Mouse (Mus musculus): ENCODE measurements around the gene Arhgap9. TPM values are rescaled to one million over a fixed set of nuclear protein-coding genes. Genes with fewer than 3 reads are reported as not detected.
"Not testable (repeated sequence)": the region's sequence is repeated elsewhere in the genome, so short reads cannot be mapped to it uniquely, and the experiment has no call there.

Arhgap9 gene
- total RNA-seq, 2 experiments from 2014 or later: 2.0 to 2.9 TPM

DNA sequence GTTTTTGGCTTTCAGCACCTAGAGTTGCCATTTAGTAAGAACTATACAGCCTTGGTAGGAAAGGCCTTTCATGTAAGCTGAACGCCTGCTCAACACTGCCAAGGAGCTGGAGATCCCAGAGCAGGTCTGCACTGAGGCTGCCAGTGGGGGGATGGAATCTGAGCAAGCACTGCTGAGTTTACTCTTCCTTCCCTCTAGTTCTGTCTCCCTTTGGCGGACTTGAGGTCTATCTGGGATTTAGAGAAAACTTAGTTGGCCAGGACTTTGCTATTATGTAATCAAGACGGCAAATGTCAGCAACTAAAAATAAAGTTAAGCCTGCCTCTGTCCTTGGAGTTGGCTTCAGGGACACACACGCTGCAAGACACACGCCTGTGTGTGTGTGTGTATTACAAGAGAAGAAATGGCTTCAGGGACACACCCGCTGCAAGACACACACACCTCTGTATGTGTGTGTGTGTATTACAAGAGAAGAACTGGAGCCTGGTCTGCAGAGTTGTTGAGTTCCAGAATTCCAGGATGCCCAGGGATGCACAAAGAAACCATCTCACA, 28.7 kb upstream of the Arhgap9 start:
- DNase-seq: no peak

DNA sequence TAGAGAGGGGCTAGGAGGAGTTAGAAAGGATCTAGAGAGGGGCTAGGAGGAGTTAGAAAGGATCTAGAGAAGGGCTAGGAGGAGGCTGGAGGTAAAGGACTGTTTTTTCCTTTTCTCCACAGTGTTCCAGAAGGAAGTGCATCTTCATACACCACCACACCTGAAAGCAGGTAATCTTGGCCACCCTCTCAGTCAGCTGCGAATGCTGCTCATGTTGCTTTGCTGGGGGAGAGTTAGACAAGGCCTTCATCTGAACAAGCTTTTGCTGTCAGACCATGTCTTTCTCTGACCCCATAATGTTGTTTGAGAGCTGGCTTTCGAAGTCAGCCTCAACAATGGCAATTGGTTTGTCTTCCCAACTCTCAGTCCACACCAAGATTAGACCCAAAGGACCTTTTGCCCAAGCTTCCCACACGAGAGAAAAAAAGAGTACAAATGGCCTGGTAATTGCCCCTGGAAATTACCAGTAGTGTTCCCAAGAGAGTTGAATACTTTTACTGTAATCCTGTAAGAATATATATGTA, 28.1 kb upstream of the Arhgap9 start:
- DNase-seq: no peak

DNA sequence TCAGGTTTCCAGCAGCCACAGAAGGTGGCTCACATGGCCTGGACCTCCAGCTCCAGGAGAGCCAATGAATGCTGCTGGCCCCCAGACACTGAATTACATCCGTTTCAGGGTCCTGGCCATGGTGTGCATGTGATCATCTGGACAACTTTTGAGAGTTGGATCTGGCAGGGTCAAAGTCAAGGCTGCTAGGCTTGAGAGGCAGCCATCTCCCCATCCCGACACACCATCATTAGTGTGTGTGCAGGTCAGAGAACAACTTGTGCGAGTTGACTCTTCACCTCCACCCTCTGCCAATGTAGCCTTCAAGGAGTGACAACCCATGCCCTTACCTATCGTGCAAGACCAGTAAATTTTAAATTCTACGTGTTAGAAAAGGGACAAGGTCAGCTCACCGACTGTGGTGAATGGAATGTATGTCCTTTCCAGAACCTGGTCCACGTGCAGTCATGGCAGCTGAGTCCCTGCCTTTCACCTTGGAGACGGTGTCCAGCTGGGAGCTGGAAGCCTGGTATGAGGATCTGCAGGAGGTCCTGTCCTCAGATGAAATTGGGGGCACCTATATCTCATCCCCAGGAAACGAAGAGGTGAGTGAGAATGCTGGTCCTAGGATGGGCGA, 26.8 kb upstream of the Arhgap9 start:
- no peak for DNase-seq

DNA sequence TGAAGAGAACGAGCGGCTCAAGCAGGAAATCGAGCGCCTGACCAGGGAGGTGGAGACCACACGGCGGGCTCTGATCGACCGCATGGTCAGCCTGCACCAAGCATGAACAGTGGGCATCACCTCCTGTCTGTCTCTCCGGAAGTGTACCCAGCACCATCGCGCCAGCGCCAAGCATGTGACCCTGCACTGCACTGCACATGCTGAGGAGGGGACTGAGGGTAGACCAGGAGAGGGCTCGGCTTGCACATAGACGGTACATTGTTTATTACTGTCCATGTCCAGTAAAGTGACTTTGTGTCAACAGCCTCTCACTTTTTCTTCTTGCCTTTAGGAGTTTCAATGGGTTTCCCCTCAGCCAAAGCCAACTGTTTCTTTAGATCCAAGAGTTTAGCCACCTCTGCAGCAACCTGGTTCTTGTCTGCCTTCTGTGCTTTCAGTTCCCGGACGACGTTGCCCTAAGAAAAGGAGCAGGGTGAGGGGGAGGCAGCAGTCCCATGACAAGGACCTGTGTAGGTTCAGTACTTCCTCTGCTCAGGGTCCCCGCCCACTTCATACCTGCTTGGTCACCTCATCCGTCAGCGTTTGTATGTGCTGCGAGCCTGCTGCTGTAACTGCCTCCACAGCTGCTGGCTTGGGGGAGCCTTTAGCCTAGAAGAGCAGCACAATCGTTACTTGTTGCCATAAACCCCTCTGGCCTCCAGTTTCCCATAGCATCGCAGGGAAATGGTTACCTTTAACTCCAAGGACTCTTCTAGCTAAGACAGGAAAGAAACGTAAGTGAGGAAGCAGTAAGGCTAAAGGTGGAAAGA, 25.6 kb upstream of the Arhgap9 start:
- no peak for DNase-seq

DNA sequence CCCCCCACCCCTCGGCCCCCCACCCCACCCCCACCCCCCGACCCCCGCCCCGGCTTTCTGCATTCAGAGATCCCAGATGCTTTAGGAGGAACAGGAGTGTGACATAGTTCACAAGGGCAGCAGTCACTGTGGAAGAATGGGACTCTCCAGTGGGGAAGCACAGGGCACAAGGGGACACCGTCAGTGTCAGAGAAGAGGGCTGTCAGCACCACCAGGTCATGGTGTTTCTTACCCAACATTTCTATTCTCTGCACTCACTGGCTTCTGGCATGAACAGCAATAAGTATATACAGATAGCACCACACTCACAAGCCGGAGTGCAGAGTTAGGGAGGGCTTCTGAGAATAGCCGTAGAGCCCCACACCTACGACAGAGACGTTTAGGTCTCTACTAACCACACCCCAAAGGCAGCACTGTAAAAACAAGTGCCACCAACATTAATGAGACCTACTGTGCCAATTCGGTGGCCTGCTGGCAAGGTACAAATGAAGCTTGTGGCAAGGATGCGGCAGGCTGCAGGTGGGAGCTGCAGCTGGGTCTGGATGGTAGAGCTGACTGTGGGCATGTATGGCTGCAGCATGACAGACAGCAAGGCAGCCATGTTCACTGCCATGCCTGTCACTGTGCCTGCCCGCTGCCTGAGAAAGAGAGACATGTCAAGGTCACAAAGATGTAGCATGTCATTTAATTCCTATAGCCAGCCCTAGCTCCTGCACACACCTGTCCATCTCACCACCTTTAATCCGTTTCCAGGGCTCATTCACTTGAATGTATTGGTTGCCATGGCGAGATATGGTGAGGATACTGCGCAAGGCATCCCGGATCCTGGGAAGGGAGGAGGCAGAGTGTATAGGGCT, 24.5 kb upstream of the Arhgap9 start:
- no peak for DNase-seq

DNA sequence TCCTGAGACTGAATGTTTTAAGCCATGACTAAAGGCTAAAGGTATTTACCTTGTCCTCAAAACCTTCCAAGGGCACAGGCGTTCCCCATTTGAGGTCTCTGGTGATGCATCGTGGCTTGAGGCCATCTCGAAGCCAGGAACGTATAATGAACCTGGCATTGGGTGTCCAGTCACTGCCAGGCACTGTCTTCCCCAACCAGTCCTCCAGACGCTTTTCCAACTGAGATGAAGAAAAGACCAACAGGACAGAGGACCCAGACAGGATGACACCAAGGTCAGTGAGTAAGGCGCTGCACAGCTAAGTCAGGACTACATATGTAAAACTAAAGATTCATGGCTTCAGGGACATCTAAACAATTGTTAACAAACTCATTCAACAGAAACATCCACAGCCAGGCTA, 21.4 kb upstream of the Arhgap9 start:
- no peak for DNase-seq

DNA sequence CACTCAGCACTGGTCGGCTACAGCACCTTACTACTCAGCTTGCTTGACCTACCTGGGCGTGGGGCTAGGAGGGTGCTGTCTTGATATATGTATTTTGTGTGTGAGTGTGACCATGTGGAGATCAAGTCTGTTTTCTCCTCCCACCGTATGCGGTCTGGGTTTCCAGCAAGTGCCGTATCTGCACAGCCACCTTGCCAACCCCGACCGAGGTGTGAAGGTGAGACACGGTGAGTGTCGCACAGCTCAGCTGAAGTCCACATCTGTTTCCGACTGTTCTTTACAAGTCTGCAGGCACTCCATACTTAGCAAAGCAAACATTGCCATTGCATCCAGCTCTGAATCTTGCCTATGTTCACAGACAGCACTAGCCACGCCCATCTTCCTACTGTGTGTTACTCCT, 18.6 kb upstream of the Arhgap9 start:
- DNase-seq: no peak

DNA sequence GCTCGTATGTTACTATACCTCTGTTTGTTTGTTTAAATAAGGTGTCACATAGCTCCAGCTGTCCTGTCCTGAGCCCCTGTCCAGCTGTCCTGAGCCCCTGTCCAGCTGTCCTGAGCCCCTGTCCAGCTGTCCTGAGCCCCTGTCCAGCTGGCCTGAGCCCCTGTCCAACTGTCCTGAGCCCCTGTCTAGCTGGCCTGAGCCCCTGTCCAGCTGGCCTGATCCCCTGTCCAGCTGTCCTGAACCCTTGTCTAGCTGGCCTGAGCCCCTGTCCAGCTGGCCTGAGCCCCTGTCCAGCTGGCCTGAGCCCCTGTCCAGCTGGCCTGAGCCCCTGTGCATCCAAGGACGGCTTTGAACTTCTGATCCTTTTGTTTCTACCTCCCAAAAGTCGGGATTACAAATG, 12.6 kb upstream of the Arhgap9 start:
- DNase-seq: not testable (repeated sequence)

DNA sequence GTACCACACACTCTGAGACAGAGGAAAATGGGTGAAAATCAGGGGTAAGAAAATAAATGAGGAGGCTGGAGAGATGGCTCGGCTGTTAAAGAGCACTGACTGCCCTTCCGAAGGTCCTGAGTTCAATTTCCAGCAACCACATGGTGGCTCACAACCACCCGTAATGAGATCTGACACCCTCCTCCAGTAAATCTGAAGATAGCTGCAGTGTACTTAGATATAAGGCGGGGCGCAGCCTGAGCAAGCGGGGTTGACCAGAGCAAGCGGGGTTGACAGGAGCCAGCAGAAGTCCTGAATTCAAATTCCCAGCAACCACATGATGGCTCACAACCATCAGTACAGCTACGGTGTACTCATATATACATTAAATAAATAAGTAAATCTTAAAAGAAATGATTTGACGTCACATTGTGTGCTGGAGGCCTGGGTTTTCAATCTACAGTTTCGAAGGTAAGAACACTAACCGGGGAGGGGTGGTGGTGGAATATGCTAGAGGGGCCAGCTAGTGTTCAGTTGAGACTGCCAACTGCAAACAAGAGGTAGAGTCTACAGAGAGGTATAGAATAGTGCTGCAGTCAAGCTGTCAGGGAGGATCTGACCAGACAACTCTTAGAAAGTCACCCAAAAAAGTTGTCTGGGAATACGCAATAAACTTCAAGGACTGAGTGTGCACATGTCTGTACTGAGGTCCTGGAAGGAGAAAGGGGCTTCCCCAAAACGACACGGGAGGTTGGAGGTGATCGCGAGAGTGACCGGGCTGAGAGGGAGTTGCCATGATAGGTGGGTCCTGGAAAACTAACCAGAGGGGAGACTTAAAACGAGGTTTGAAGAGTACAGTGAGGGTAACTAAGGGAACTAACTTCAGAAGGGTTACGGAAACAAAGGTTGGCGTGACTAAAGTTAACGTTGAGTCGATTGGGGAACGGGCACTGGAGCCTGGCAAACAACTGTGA, 11.0 kb upstream of the Arhgap9 start:
- DNase-seq: peak; percentile 55

DNA sequence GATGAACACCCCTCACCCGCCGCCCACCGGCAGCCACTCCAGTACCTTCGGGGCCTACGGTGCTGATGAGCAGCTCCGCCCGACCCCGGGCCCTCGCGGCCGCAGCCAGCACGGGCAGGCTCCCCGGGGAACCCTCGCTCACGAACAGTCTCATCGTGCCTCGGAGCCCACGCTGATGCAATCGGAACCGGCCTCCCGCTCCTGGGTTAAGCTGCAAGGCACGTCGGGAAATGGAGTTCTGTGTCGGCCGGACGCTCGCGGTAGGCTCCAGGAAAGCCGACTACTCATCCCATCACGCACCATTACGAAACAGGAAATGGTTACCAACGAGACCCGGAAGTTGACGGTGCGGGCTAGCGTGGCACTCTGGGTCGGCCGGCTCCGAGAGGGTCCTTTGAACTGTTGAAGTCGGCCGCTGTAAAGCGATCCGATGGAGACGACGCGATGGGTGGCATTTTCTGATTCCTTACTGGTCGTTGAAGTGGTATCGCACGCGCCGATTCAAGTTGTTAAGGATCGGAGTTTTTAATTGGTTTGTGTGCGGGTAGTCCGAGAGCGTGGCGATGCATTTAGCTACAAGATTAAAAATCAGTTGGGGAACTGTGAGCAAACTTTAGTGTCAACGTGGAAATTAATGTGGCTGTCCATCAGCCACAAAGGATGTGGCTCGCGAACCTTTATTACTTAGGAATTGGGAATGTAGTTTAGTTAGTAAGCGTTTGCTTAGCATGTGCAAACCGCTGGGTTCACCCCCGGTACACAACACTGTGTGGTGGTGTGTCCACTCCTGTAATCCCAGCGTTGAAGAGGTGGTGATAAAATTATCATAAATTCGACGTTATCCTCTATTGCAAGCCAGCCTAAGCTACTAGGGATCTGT, 10.0 kb upstream of the Arhgap9 start, which contains the start of gene Mars:
Mars (minus strand) TSS at position 311 of the 880 bp plus-strand sequence.
- peak; percentile 94 for DNase-seq

DNA sequence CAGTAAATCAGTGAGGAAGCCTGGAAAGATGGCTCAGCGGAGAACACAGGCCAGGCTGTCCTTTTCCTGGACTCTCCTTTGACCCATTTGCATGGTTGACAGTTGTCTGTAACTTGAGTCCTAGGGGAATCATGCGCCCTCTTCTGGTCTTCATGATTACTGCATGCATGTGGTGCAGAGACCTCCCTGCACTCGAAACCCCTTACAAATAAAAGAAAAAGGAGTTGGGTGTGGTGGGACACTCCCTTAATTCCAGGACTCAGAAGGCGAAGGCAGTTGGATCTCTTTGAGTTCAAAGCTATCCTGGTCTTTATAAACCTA, 9.4 kb upstream of the Arhgap9 start:
- DNase-seq: peak; percentile 89

DNA sequence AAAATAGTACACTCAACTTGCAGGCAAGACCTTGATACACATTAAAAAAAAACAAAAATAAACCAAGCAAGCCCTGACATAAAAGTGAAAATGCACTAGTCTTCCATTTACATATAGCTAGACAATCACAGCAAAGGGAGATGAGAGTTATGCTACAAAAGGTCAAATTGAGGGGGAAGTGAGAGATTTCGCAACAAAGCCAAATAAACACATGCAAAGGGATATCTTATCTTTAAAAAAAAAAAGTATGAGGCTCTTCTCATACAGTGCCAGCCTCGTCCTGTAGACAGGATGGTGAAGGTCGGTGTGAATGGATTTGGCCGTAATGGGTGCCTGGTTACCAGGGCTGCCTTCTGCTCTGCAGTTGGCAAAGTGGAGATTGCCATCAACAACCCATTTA, 8.9 kb upstream of the Arhgap9 start:
- no peak for DNase-seq

DNA sequence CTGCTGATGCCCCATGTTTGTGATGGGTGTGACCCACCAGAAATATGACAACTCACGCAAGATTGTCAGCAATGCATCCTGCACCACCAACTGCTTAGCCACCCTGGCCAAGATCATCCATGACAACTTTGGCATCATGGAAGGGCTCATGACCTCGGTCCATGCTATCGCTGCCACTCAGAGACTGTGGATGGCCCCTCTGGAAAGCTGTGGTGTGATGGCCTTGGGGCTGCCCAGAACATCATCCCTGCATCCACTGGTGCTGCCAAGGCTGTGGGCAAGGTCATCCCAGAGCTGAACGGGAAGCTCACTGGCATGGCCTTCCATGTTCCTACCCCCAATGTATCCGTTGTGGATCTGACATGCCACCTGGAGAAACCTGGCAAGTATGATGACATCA, 8.2 kb upstream of the Arhgap9 start:
- not testable (repeated sequence) for DNase-seq

DNA sequence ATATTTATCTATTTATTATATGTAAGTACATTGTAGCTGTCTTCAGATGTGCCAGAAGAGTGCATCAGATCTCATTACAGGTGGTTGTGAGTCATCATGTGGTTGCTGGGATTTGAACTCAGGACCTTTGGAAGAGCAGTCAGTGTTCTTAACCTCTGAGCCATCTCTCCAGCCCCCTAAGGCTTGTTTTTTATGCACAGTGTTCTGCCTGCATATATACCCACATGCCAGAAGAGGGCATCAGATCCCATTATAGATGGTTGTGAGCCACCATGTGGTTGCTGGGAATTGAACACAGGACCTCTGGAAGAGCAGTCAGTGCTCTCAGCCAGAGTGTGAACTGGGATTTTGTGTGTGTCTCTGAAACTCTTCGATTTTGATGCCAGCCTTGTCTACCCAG, 6.8 kb upstream of the Arhgap9 start:
- DNase-seq: not testable (repeated sequence)

DNA sequence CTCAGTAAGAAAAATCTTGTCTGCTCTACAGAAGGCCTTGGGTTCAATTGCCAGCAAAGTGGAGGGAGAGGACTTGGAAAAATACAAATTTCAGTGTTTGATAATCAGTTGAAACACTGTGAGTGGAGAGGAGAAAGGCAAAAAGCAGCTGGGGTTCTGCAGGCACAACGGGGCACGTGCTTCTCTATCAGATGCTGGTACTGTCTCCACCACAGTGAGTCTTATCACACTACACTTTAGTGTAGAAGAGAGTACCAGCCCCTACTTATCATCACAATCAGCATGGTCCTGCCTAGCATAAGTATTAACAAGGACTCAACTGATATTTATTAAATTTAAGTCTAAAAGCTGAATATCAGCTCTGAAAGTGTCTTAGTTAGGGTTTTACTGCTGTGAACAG, 4.5 kb upstream of the Arhgap9 start:
- no peak for DNase-seq

DNA sequence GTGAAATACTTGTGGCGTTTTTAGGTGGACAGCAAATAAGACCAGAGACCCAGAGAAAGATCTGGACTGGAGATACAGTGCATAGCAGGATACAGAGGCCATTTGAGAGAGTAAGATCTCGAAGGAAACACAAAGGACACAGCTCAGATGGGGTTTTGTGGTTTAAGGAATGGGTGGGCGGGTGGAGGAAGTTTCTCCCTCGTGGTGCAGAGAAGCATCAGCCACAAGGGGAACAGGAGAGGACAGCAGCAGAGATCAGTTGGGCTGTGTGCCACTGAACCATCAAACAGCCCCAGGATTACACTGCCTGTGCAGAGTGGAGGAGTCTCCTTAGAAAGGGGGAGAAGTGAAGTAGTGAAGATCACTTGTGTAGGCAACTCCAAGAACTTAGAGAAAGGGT, 3.8 kb upstream of the Arhgap9 start:
- no peak for DNase-seq

DNA sequence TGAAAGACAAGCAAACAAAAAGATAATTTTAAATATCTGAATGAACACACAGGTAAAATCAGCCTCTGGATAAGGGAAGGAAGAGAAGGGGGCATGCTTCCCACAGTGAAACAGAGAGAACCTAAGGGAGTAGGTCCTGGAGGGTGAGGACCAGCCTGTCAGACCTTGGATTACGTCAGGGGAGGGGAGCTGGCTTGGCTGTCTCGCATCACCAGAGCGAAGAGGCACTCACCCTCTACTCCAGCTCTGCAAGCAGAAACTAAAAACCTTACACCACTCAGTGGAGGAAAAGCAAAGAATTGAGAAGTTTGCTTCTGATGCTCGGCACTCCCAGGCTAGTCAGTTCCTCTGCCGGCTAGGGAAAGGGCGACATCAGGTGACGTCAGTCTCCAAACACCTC, 1.8 kb upstream of the Arhgap9 start:
- no peak for DNase-seq

DNA sequence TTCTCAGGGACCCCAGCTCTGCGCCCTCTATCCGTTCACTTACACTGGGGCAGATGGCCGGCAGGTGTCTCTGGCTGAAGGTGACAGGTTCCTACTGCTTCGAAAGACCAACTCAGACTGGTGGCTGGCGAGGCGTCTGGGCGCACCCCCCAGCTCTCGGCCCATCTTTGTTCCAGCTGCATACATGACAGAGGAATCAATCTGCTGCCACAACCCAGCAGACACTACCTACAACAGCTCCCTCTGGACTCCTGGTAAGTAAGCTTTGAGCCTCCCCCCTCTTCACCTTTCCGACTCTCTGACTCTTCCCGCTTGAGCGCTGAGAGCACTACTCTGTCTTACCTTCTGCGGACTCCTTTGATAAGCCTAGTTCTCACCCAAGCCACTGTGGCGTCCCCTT, 414 bp downstream of the Arhgap9 start:
- no peak for DNase-seq

DNA sequence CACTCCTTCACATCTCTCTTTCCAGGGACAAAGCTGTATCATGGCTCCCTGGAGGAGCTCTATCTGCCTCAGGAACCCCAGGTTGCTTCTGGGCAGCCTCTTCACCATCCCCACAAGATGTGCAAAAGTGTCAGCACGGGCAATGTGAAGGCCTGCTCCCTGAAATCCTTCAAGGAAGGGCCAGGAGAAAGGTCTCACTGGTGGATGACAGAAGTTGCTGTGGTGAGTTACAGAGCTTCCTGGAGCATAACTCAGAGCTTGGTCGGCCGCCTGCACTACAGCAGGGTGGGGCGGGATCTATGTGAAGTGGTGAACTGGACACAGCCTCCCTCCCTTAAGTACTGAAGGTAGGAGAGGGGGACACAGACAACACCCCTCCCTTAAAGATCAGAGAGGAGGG, 905 bp downstream of the Arhgap9 start:
- DNase-seq: no peak

DNA sequence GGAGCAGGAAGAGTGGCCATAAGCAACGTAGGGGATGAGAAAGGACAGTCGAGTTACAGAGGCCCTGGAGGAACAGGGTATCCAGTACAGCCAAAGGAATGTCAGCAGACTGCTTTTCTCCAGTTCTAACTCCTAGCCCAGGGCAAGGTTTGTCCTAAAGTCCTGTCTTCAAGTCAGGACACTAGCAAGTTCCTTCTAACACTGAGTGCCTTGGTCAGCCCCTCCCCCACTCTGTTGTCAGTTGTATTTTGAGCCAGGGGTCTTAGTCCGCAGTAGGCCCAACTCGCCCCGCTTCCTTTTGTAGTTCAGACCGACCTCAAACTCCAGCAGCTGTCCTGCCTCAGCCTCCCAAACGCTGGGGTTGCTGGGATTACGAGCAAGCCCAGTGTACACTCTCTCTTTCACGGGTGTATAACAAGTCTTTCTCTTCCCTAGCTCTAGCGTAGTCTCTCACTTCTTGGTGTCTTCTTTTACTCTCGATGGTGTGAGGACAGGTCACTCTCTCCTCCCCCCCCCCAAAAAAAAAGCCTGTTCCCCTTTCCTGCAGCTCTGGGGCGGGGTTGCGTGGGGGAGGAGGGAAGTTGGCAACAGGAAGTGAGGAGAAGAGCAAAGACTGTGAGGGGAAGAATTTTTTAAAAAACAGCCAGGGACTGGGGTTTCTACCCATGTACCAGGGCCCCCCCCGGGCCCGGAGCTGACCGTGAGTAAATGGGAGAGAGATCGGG, 1.5 kb downstream of the Arhgap9 start:
- DNase-seq: no peak

Data from heart, postnatal 4 days (tissue).